Mouse (Mus musculus) spleen, postnatal 14 days (tissue): ENCODE results near the gene Gm7942.
"Not testable (repeated sequence)": the region's sequence is repeated elsewhere in the genome, so short reads cannot be mapped to it uniquely, and the experiment has no call there.

Source experiments
- DNase-seq, 2 experiments: peaks; one replicate each; pipeline ENCODE4 v3.0.0; 2021 to 2022; ENCODE audit warnings: low spot score in 2 of 2

The Gm7942 gene

DNA sequence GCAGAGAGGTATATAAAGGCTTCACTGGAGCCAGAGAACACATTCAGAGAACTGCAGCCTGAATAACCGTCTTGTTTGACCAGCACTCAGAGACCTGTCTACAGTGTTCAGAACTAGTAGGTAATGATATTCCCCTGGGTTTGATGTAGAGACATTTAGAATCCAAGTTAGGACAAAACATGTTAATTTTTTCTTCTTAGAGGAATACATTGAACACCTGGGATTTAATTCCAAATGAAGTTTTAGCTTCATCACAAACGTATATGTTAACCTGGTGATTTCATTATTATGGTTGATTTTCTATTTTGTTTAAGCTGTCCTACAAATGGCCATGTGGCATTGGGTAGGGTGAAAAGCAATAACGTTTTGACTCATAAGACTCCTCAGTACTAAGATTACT, at the start of gene Gm7942:
Gene Gm7942 (plus strand): TSS at position 301 of the 400 bp plus-strand sequence.
- DNase-seq: not testable (repeated sequence)
